Mouse (Mus musculus) thymus, postnatal 4 days (tissue): Measurements from ENCODE around the gene Mthfr.

Experiments used
- DNase-seq: peaks from one replicate; pipeline ENCODE4 v3.0.0; 2021

Gene Mthfr

GRCm38 (mm10) chr4:148091181-148091580 lies 52.3 kb downstream of the Mthfr start:
- no peak for DNase-seq

- no peak for DNase-seq
Observed at GRCm38 (mm10) chr4:148092551-148093271, 53.8 kb downstream of the Mthfr start.

- DNase-seq = peak; percentile 74
Observed at GRCm38 (mm10) chr4:148094161-148094560, 55.3 kb downstream of the Mthfr start.

GRCm38 (mm10) chr4:148095081-148095480 lies 56.2 kb downstream of the Mthfr start:
- no peak for DNase-seq

GRCm38 (mm10) chr4:148097936-148098335 lies 59.1 kb downstream of the Mthfr start:
- DNase-seq = peak; percentile 75

- DNase-seq = no peak
Observed at GRCm38 (mm10) chr4:148098666-148099065, 59.8 kb downstream of the Mthfr start.

- DNase-seq = peak; percentile 90
Observed at GRCm38 (mm10) chr4:148101801-148102527, 63.1 kb downstream of the Mthfr start.

GRCm38 (mm10) chr4:148104146-148104545 lies 65.3 kb downstream of the Mthfr start:
- no peak for DNase-seq

- DNase-seq = no peak
Observed at GRCm38 (mm10) chr4:148107621-148108291, 68.9 kb downstream of the Mthfr start.

GRCm38 (mm10) chr4:148108565-148109100 lies 69.8 kb downstream of the Mthfr start:
- no peak for DNase-seq
